Mouse (Mus musculus) brain, embryonic 14.5 days (tissue): ENCODE measurements around the gene Commd9. TPM values are rescaled to one million over a fixed set of nuclear protein-coding genes. Genes with fewer than 3 reads are reported as not detected.

Source experiments
- DNase-seq: peaks from one replicate; pipeline ENCODE4 v3.0.0-alpha.2; 2011; ENCODE audit warnings: low read depth
- CTCF ChIP-seq: fragments of 200-500 bp; IDR thresholded peaks from 2 replicates; pipeline ENCODE4 v1.5.1; 2012; ENCODE audit warnings: inconsistent platforms, mild to moderate bottlenecking, moderate library complexity, borderline replicate concordance; ENCODE audit not compliant: insufficient read depth, insufficient read length; ENCODE audit errors: extremely low read depth
- POLR2A ChIP-seq: fragments of 200-500 bp; IDR thresholded peaks from 2 replicates; pipeline ENCODE4 v1.6.1; 2012; ENCODE audit warnings: mild to moderate bottlenecking, inconsistent platforms, borderline replicate concordance; ENCODE audit not compliant: poor library complexity, insufficient read depth, insufficient read length, severe bottlenecking; ENCODE audit errors: extremely low read depth
- polyA plus RNA-seq: library from polyadenylated mRNA; depleted of rRNA; stranded (reverse); fragments of >200 nt; gene quantifications from 2 replicates; pipeline ENCODE4 v1.2.3, GENCODE M21; 2012; rRNA removed

Gene Commd9
- polyA plus RNA-seq, 1 experiment: 137 TPM

DNA sequence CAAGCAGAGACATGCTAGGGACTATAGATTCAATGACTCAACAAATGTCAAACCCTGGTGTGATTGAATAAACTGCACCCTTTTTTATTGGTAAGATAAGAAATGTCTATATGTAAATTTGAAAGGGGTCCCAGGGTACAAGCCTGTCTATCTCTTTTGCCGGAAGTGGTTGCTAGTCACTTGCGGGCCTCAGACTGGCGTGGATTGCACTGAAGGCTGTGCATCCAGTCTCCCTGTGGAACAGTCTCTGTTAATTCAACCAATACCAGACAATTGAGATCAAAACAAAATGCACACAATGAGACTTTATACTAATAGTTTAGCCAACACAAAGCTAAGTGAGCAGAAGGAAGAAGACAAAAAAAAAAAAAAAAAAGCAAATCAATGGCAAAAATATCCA is 39.1 kb downstream of the Commd9 start:
- DNase-seq: no peak
- TF ChIP-seq CTCF (no peak), POLR2A (no peak)

DNA sequence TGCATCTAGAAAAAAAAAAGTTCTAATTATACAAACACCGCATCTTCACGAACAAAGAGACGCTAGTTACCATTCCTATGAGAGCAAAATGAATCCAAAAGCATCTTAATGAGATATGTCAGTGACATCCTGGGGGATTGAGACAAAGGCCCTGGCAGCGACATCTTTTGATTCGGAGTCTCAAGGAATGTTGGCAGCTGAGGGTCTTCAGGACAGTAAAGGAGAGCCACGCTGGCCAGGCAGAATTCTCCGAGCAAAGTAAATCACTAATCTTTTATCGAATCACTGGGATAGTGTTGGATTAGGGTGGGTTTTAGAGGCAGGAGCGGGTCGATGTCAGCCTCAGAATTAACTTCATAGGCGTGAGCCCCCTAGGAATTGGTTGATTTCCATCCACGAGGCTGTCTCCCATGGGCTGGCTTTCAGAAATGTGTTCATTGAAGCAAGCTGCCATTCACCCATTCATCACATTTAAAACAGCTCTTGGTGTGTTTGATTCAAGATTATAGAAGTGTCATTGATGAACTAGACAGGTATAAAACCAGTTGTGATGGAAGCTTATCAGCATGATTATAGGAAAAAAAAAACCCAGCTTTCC is 39.6 kb downstream of the Commd9 start:
- DNase-seq: peak; percentile 72
- TF ChIP-seq POLR2A: no peak
- no peak for TF ChIP-seq CTCF

DNA sequence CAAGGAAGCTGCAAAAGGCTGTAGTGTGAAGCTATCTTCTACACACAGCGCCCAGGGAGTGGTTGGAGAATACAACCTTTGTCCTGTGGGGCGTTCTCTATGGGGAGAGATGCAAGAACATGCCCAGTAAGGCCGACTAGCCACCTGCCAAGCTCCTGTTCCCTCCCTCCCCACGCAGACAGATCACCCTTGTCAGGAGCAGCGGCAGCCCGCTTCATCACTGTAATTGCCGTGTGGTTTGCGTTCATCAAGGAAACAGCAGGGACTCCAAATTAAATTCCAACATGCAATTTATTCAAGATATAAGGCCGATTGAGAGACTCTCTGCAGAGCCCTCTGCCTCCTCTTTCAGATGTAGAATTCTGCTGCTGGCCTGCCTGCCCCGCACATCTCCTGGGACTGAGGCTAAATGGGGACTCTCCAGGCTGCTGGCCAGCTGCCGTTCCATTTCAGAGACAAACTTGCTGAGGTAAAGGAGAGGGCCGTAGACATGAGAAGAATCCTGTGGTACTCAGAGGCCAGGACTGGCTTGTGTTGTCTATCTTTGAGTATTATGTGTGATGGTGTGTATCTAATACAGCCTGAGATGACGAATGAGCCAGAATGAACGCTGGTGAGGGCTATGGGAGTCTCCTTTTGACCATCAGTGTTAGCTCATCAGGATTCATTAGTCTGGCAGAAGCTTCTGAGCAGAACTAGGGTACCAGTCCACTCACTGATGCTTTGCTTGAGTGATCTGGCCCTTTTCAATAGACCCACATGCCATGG is 46.3 kb downstream of the Commd9 start:
- no peak for TF ChIP-seq CTCF
- no peak for TF ChIP-seq POLR2A
- DNase-seq: peak; percentile 80

DNA sequence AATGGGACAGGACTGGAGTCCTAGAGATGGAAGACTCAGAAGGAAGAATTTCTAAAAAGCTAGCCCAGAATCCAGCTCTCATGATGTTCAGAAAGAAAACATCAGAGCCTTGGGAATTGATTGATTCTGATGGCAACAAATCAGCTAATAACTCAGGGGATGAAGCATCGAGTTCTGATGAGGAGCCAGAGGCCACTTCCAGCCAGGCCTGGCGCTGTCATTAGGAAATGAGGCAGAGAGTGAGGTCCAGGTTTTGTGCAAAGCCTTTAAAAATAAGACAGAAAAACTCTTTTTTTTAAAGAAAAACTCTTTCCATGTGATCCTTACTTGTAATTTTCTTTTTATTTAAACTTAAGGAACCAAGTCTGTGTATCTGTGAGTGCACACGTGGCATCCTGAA is 47.3 kb downstream of the Commd9 start:
- DNase-seq: no peak
- TF ChIP-seq POLR2A (no peak), CTCF (no peak)

DNA sequence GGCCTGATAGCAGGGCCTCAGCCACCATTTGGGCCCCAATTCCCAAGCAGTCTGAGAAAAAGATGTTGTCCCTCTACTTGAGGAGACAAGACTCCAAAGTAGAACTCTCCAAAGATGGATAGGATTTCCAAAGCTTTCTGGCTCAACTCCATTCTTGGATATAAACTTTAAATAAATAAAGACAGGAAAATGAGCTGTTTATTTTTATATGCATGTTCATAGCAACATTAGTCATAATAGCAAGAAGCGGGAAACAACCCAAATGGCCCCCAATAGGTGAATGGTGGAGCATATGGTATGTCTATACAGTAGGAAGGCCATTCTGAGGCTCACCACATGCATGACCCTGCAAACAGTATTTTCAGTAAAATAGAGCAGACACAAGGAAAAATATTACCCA is 49.0 kb downstream of the Commd9 start:
- TF ChIP-seq CTCF (no peak), POLR2A (no peak)
- no peak for DNase-seq

DNA sequence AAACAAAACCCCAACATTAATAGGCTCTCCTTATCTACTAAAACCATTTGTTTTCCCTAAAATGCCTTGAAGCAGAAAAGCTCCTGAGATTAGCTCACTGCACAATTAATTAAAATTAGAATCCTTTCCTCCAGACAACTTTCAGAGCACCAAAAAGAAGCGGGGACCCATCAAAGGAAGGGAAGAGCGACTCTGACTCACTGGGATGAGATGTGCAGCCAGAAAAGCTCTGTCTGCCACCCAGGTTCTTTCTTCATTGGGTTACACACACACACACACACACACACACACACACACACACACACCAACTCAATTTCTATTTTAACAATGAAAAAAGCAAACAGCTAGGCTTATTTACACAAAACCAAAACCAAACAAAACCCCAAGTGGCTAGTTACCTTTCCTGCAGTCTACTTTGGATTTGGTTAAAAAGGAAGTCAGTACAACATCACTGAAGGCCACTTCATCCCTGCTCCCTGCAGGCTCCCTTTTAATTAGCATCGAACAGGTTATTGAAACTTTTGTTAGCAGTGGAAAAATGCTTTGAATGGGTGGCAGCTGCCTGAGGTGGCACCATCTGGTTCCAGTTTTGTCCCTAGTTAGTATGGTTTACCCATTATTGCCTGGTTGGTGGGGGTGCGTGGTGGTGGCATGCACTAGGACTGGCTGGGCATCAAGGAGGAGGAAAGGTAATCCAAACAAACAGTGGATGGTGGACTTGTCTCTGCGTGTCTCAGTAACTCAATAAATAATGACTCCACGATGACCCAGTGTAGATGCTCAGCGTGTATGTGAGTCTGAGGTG is 64.9 kb downstream of the Commd9 start:
- TF ChIP-seq POLR2A (no peak), CTCF (no peak)
- peak; percentile 76 for DNase-seq

Other genes starting within 250 kb of the Commd9 start
- gene Rag1, start 236.7 kb upstream of the Commd9 start, polyA plus RNA-seq: 0.11 and 0.16 TPM in 2 replicates
- 19.1 and 20.2 TPM in 2 replicates for gene B230118H07Rik, start 236.7 kb upstream of the Commd9 start, polyA plus RNA-seq
- 15.1 and 15.9 TPM in 2 replicates for gene Traf6, start 207.8 kb upstream of the Commd9 start, polyA plus RNA-seq
- 4.1 and 4.7 TPM in 2 replicates for gene Prr5l, start 3.2 kb upstream of the Commd9 start, polyA plus RNA-seq